Mouse (Mus musculus): ENCODE data around the gene Kcnk16. TPM values are rescaled to one million over a fixed set of nuclear protein-coding genes. Genes with fewer than 3 reads are reported as not detected.
A peak's percentile ranks its signal among the peaks of the same experiment; 100 is the strongest.

The Kcnk16 gene
- polyA plus RNA-seq, 1 experiment from 2014 or later = not detected

DNA sequence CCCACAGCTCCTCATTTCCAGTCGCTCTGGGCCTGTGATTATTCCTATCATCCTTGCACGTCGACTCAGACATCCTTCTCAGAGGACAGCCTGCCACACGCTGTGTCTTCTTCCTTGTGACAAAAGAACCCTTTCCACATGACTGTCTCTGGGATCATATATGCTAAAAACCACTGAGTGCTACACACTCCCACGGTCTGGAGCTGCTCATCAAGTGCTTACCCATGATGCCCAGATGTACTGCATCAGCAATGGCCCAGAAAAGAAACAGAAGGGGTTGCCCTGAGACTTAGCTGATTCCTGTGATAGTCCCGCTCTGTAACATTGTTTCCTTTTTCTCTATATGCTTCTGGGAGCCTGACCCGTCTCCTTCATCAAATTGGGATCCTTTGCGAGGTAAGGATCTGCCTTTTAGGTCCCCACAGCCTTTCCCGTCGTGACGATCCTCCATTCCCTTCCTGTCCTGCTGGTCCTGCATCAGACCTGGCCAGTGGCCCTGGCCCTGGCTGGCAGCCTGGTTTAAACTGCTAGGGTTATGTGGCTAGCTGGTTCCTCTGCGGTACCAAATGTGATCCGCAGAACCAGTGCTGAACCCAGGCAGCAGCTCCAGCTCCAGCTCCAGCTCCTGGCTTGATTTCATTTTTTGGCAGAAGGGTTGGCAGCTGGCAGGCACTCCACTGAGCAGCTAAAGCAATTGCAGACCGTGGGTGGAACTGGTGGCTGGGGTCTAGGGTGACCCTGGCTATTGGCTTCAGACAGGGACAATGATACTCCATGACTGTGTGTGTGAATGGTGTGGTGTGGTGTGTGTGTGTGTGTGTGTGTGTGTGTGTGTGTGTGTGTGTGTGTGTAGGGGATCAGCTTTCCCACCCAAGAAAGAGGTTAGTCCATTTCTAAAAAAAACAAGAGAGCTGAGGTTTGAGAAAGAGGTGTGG is 18.5 kb downstream of the Kcnk16 start:
- Histone ChIP-seq H3K36me3 (ENCODE audit: insufficient read depth, low read length) (no peaks in the 10 kb centered on the region), H3K27ac (ENCODE audit: low read length) (no peak overlapping the region), H3K4me1 (ENCODE audit: insufficient read depth, low read depth, low read length) (no peaks in the 10 kb centered on the region), H3K4me3 (ENCODE audit: low read depth, low read length) (no peak overlapping the region), H3K4me2 (replicated peaks; ENCODE audit: low read depth, low read length) (no peak overlapping the region), H3K27me3 (replicated peaks; ENCODE audit: insufficient read depth, low read length) (no peaks in the 10 kb centered on the region), H3K9me3 (ENCODE audit: low read length) (no peaks in the 10 kb centered on the region), H3K9ac (replicated peaks; ENCODE audit: low read depth) (no peak overlapping the region)
- no peak for ATAC-seq
- WGBS = 66% methylated on average over 14 of the region's 14 CpGs
- no peak for DNase-seq (ENCODE audit: low spot score)
- TF ChIP-seq CTCF (IDR thresholded peaks at IDR 0.05) (no peak), EP300 (IDR thresholded peaks at IDR 0.05) (no peak)

DNA sequence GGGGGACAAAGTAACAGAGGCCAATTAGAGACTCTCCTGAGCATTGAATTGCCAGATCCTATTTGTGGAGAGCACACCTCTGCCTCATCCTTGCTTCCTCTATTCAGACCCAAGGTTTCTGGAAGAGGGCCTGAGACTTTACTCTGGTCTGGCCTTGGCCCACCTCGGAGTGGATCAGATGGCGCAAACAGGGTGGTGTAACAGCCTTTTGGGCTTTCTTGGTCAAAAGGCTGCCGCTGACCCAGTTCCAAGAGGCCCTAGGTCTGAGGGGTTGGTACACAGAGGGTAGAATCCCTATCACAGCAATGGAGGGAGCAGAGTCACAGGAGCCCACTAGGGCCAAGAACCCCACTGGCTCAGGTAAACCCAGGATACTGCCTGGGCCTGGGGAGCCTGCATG is 21.0 kb downstream of the Kcnk16 start:
- Histone ChIP-seq H3K27me3 (replicated peaks; ENCODE audit: insufficient read depth, low read length) (no peaks in the 10 kb centered on the region), H3K9ac (replicated peaks; ENCODE audit: low read depth) (no peak overlapping the region), H3K4me2 (replicated peaks; ENCODE audit: low read depth, low read length) (no peak overlapping the region), H3K4me3 (ENCODE audit: low read depth, low read length) (no peak overlapping the region), H3K36me3 (ENCODE audit: insufficient read depth, low read length) (no peaks in the 10 kb centered on the region), H3K9me3 (ENCODE audit: low read length) (no peaks in the 10 kb centered on the region), H3K27ac (ENCODE audit: low read length) (no peak overlapping the region), H3K4me1 (ENCODE audit: insufficient read depth, low read depth, low read length) (no peaks in the 10 kb centered on the region)
- ATAC-seq (no peak), DNase-seq (ENCODE audit: low spot score) (no peak)
- 96% methylated on average over 3 of the region's 3 CpGs for WGBS
- TF ChIP-seq EP300 (IDR thresholded peaks at IDR 0.05) (no peak), CTCF (IDR thresholded peaks at IDR 0.05) (no peak)

DNA sequence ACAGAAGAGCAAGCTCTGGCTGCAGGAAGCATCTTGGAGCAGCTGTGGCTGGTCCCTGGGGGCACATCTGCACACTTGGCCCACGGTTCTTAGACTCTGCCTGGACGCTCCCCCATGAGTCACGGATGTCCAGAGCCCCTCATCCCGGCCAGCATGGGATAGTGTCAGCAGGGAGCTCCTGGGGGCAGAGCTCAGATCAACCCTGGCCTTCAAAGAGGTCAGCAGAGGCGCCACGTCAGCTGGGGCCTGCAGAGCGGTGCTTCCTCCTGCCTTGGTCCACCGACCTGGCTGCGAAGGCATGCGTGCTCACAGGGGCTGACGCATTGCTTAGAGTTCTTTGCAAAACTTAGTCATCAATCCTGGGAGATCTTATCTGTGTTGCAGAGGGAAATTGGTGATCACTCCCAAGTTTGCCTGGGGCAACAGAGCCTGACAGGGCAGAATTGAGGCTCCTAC is 22.2 kb downstream of the Kcnk16 start:
- Histone ChIP-seq H3K27ac (ENCODE audit: low read length) (no peak overlapping the region), H3K4me1 (ENCODE audit: insufficient read depth, low read depth, low read length) (no peaks in the 10 kb centered on the region), H3K27me3 (replicated peaks; ENCODE audit: insufficient read depth, low read length) (no peaks in the 10 kb centered on the region), H3K36me3 (ENCODE audit: insufficient read depth, low read length) (no peaks in the 10 kb centered on the region), H3K4me3 (ENCODE audit: low read depth, low read length) (no peak overlapping the region), H3K9me3 (ENCODE audit: low read length) (no peaks in the 10 kb centered on the region), H3K9ac (replicated peaks; ENCODE audit: low read depth) (no peak overlapping the region), H3K4me2 (replicated peaks; ENCODE audit: low read depth, low read length) (no peak overlapping the region)
- 0 out of 2 replicates have a peak, but pooled peaks have one; percentile 21 for ATAC-seq
- DNase-seq (ENCODE audit: low spot score) = no peak
- no peak for TF ChIP-seq CTCF (IDR thresholded peaks at IDR 0.05)
- TF ChIP-seq EP300 (IDR thresholded peaks at IDR 0.05) = no peak
- WGBS = 55% methylated on average over 11 of the region's 11 CpGs

DNA sequence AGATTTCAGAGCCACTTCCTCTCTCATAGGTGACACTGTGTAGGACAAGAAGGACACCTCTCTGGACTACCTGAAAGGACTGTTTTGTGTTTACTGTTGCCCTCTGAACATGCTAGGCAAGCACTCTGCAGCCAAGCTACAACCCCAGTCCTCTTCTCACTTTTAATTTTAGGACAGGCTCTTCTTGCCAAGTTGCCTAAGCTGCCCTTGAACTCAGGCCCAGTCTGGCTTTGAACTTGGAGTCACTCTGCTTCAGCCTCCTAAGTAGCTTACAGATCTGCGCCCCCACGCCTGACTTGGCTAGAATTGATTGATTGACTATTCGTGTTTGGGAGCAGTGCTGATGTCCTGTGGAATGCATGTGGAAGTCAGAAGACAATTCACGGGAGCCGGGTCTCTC is 23.1 kb downstream of the Kcnk16 start:
- no peaks in the 10 kb centered on the region for H3K27me3 ChIP-seq (replicated peaks; ENCODE audit: insufficient read depth, low read length)

DNA sequence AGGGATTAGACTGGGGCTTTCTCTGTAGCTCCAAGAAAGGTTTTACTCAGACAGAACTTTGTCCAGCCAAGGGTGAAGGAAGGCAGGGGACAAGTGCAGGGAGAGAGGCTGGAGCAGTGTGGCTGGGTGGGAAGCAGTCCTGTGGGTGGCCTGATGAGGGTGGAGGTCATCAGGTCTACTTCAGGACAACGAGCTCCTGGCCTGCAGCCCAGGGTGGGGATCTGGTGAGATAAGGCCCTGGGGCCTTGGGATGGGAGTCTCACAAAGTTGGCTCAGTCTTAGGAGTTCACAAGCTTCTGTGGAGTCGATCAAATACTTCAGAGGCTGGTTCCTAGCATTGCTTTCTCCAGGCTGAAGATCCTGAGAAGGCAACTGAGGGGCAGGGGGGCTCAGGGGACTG is 23.7 kb downstream of the Kcnk16 start:
- WGBS = 38% methylated on average over 2 of the region's 2 CpGs
- DNase-seq (ENCODE audit: low spot score) = no peak
- TF ChIP-seq EP300 (IDR thresholded peaks at IDR 0.05) = no peak
- no peak for TF ChIP-seq CTCF (IDR thresholded peaks at IDR 0.05)

More for the DNA sequence above, 23.1 kb downstream of the Kcnk16 start:
- H3K4me2 ChIP-seq (replicated peaks; ENCODE audit: low read depth, low read length) = no peak overlapping the region
- H3K36me3 ChIP-seq (ENCODE audit: insufficient read depth, low read length) = no peaks in the 10 kb centered on the region
- DNase-seq (ENCODE audit: low spot score) = no peak
- no peak for ATAC-seq
- no peak for TF ChIP-seq CTCF (IDR thresholded peaks at IDR 0.05)
- no peak for TF ChIP-seq EP300 (IDR thresholded peaks at IDR 0.05)
- no peaks in the 10 kb centered on the region for H3K9me3 ChIP-seq (ENCODE audit: low read length)
- no peaks in the 10 kb centered on the region for H3K4me1 ChIP-seq (ENCODE audit: insufficient read depth, low read depth, low read length)
- WGBS = 55% methylated on average over 5 of the region's 5 CpGs
- no peak overlapping the region for H3K4me3 ChIP-seq (ENCODE audit: low read depth, low read length)
- no peak overlapping the region for H3K9ac ChIP-seq (replicated peaks; ENCODE audit: low read depth)
- H3K27ac ChIP-seq (ENCODE audit: low read length) = no peak overlapping the region

DNA sequence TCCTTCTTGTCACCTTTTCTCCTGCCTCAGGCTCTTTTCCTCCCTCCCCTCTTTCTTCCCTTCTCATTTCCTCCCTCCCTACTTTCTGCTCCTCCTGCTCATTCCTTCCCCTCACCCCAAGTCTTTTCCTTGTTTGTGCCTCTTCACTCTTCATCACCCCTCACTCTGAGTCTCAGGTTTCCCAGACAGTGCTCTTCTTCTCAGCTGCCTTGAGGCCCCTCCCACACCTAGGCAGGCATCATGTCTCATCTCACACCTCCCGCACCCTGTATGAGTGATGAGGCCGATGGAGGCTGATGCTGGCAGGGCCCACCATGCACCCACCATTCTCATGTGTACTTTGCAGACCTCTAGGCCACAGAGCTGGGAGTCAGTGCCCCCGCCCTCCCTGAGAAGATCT is 25.8 kb downstream of the Kcnk16 start:
- Histone ChIP-seq H3K4me2 (replicated peaks; ENCODE audit: low read depth, low read length) (no peak overlapping the region), H3K4me1 (ENCODE audit: insufficient read depth, low read depth, low read length) (no peaks in the 10 kb centered on the region), H3K36me3 (ENCODE audit: insufficient read depth, low read length) (no peaks in the 10 kb centered on the region), H3K9me3 (ENCODE audit: low read length) (no peaks in the 10 kb centered on the region), H3K27me3 (replicated peaks; ENCODE audit: insufficient read depth, low read length) (no peaks in the 10 kb centered on the region), H3K27ac (ENCODE audit: low read length) (no peak overlapping the region), H3K9ac (replicated peaks; ENCODE audit: low read depth) (no peak overlapping the region), H3K4me3 (ENCODE audit: low read depth, low read length) (no peak overlapping the region)
- ATAC-seq (no peak), DNase-seq (ENCODE audit: low spot score) (no peak)
- TF ChIP-seq EP300 (IDR thresholded peaks at IDR 0.05) (no peak), CTCF (IDR thresholded peaks at IDR 0.05) (no peak)
- WGBS = 56% methylated on average over 3 of the region's 3 CpGs

More for the DNA sequence above, 23.7 kb downstream of the Kcnk16 start:
- H3K4me1 ChIP-seq (ENCODE audit: insufficient read depth, low read depth, low read length) = no peaks in the 10 kb centered on the region
- no peaks in the 10 kb centered on the region for H3K9me3 ChIP-seq (ENCODE audit: low read length)
- H3K27ac ChIP-seq (ENCODE audit: low read length) = no peak overlapping the region
- no peak overlapping the region for H3K9ac ChIP-seq (replicated peaks; ENCODE audit: low read depth)
- H3K4me2 ChIP-seq (replicated peaks; ENCODE audit: low read depth, low read length) = no peak overlapping the region
- no peaks in the 10 kb centered on the region for H3K36me3 ChIP-seq (ENCODE audit: insufficient read depth, low read length)
- H3K27me3 ChIP-seq (replicated peaks; ENCODE audit: insufficient read depth, low read length) = no peaks in the 10 kb centered on the region
- ATAC-seq = no peak
- no peak overlapping the region for H3K4me3 ChIP-seq (ENCODE audit: low read depth, low read length)

All from lung, postnatal 0 days (tissue).